Mouse (Mus musculus) brown adipose tissue, adult 24 weeks (tissue): ENCODE results near the gene Ube2cbp. TPM values are rescaled to one million over a fixed set of nuclear protein-coding genes. Genes with fewer than 3 reads are reported as not detected.
A peak's percentile ranks its signal among the peaks of the same experiment; 100 is the strongest.

Experiments used
- H3K27ac ChIP-seq: fragments of 200-500 bp; replicated peaks from 2 replicates; pipeline ENCODE4 v1.5.1; 2012; ENCODE audit warnings: low read depth, mild to moderate bottlenecking, low read length
- H3K4me1 ChIP-seq: fragments of 200-500 bp; 2 replicates; pipeline ENCODE4 v1.6.1; 2012; ENCODE audit warnings: low read length, mixed read lengths; ENCODE audit not compliant: control insufficient read depth, insufficient read depth, insufficient read length
- H3K4me3 ChIP-seq: fragments of 200-500 bp; 2 replicates; pipeline ENCODE4 v1.5.1; 2012; ENCODE audit warnings: low read depth, mild to moderate bottlenecking, low read length, moderate library complexity; ENCODE audit not compliant: insufficient read depth
- polyA plus RNA-seq: library from polyadenylated mRNA; stranded (reverse); fragments of >200 nt; gene quantifications from 2 replicates; pipeline ENCODE4 v1.2.4, GENCODE M21; 2012; ENCODE audit not compliant: missing spikeins, insufficient read depth, insufficient read length

Ube2cbp gene
- not detected in 2 replicates for polyA plus RNA-seq

- Histone ChIP-seq H3K4me3 (peak within 1 kb of the TSS; percentile 90), H3K27ac (no peak within 1 kb of the TSS), H3K4me1 (no peaks in the 10 kb centered on the region)
Measured at GRCm38 (mm10) chr9:86464151-86465105, at the start of gene Ube2cbp. Gene Ube2cbp, minus strand, starts transcription at chr9:86464950.

GRCm38 (mm10) chr9:86514390-86514789, 49.6 kb upstream of the Ube2cbp start:
- no peak overlapping the region for H3K27ac ChIP-seq
- H3K4me1 ChIP-seq, result no peaks in the 10 kb centered on the region
- H3K4me3 ChIP-seq, result no peak overlapping the region

GRCm38 (mm10) chr9:86513733-86514132, 49.0 kb upstream of the Ube2cbp start:
- Histone ChIP-seq H3K27ac (no peak overlapping the region), H3K4me3 (no peak overlapping the region), H3K4me1 (no peaks in the 10 kb centered on the region)

GRCm38 (mm10) chr9:86507437-86507836, 42.7 kb upstream of the Ube2cbp start:
- no peak overlapping the region for H3K27ac ChIP-seq
- no peak overlapping the region for H3K4me3 ChIP-seq
- no peaks in the 10 kb centered on the region for H3K4me1 ChIP-seq

- no peaks in the 10 kb centered on the region for H3K4me1 ChIP-seq
- no peak overlapping the region for H3K4me3 ChIP-seq
Measured at GRCm38 (mm10) chr9:86499083-86499482, 34.3 kb upstream of the Ube2cbp start.

GRCm38 (mm10) chr9:86496261-86496660, 31.5 kb upstream of the Ube2cbp start:
- Histone ChIP-seq H3K4me3 (no peak overlapping the region), H3K4me1 (no peaks in the 10 kb centered on the region), H3K27ac (no peak overlapping the region)

More at GRCm38 (mm10) chr9:86499083-86499482, 34.3 kb upstream of the Ube2cbp start:
- H3K27ac ChIP-seq, result no peak overlapping the region

- Histone ChIP-seq H3K4me1 (no peaks in the 10 kb centered on the region), H3K27ac (no peak overlapping the region), H3K4me3 (no peak overlapping the region)
Measured at GRCm38 (mm10) chr9:86491740-86492139, 27.0 kb upstream of the Ube2cbp start.

- Histone ChIP-seq H3K4me1 (peaks cover 3% of the 10 kb centered on the region), H3K27ac (no peak overlapping the region), H3K4me3 (no peak overlapping the region)
Measured at GRCm38 (mm10) chr9:86482236-86482635, 17.5 kb upstream of the Ube2cbp start.

GRCm38 (mm10) chr9:86478414-86479093, 13.8 kb upstream of the Ube2cbp start:
- Histone ChIP-seq H3K27ac (peak overlapping the region; percentile 13; the same call in 1 of the 2 replicates), H3K4me1 (peaks cover 3% of the 10 kb centered on the region), H3K4me3 (no peak overlapping the region)

GRCm38 (mm10) chr9:86476763-86477162, 12.0 kb upstream of the Ube2cbp start:
- Histone ChIP-seq H3K4me3 (no peak overlapping the region), H3K27ac (no peak overlapping the region), H3K4me1 (peaks cover 3% of the 10 kb centered on the region)

- Histone ChIP-seq H3K4me1 (peaks cover 3% of the 10 kb centered on the region), H3K4me3 (no peak overlapping the region), H3K27ac (no peak overlapping the region)
Measured at GRCm38 (mm10) chr9:86475956-86476355, 11.2 kb upstream of the Ube2cbp start.

- Histone ChIP-seq H3K27ac (peak within 1 kb of the TSS; percentile 41), H3K4me3 (peak within 1 kb of the TSS; percentile 77), H3K4me1 (no peaks in the 10 kb centered on the region)
Measured at GRCm38 (mm10) chr9:86466990-86467870, 2.5 kb upstream of the Ube2cbp start, which contains the start of gene Dop1a. Gene Dop1a, plus strand, starts transcription at chr9:86467154.

GRCm38 (mm10) chr9:86453626-86454025, 11.1 kb downstream of the Ube2cbp start:
- no peak overlapping the region for H3K27ac ChIP-seq
- H3K4me1 ChIP-seq, result no peaks in the 10 kb centered on the region
- no peak overlapping the region for H3K4me3 ChIP-seq

GRCm38 (mm10) chr9:86451617-86452016, 13.1 kb downstream of the Ube2cbp start:
- H3K27ac ChIP-seq, result no peak overlapping the region
- no peaks in the 10 kb centered on the region for H3K4me1 ChIP-seq
- H3K4me3 ChIP-seq, result no peak overlapping the region
